Mouse (Mus musculus): Measurements from ENCODE around the gene Hsd17b13. TPM values are rescaled to one million over a fixed set of nuclear protein-coding genes. Genes with fewer than 3 reads are reported as not detected.

Hsd17b13 gene
- polyA plus RNA-seq, 1 experiment from 2014 or later: 110 TPM

DNA sequence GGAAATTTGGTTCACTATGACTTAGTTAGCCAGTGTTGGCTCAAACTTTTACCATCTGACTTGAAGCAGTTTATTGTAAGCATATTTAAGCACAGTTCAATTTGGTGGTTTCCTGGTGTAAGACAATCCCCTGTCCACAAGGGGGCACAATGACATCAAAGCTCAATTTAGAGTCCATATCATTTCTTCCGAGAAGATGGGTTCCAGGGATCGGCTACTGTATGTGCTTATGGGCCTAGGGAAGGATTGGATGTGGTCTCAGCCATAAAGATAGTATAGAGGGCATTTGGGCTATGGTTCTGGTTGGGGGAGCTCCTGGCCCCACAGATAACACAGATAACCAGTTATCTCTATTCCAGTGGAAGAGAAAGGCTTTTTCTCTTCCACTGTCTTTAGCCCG lies 18.0 kb upstream of the Hsd17b13 start:
- WGBS (ENCODE audit: insufficient replicate concordance): 34% methylated on average over 3 of the region's 3 CpGs
- no peak overlapping the region for H3K4me2 ChIP-seq (ENCODE audit: low read depth, low read length)
- peaks cover 4% of the 10 kb centered on the region for H3K4me1 ChIP-seq (ENCODE audit: control insufficient read depth, low read depth, low read length)
- no peak overlapping the region for H3K9ac ChIP-seq (ENCODE audit: low read depth, low read length)
- H3K27me3 ChIP-seq (ENCODE audit: control insufficient read depth, insufficient read depth, low read depth, low read length): no peaks in the 10 kb centered on the region
- no peak overlapping the region for H3K4me3 ChIP-seq (ENCODE audit: low read depth, low read length)
- H3K27ac ChIP-seq (ENCODE audit: low read length): no peak overlapping the region
- H3K9me3 ChIP-seq (replicated peaks; ENCODE audit: control insufficient read depth, low read length): no peaks in the 10 kb centered on the region
- H3K36me3 ChIP-seq (ENCODE audit: control insufficient read depth, insufficient read depth): no peaks in the 10 kb centered on the region
- peak; percentile 52; the same call in 1 of the 2 replicates for ATAC-seq (ENCODE audit: low read depth)

GRCm38 (mm10) chr5:103994669-103995068 lies 17.5 kb upstream of the Hsd17b13 start:
- Histone ChIP-seq H3K9me3 (replicated peaks; ENCODE audit: control insufficient read depth, low read length) (no peaks in the 10 kb centered on the region), H3K27me3 (ENCODE audit: control insufficient read depth, insufficient read depth, low read depth, low read length) (no peaks in the 10 kb centered on the region), H3K4me1 (ENCODE audit: control insufficient read depth, low read depth, low read length) (peaks cover 4% of the 10 kb centered on the region), H3K36me3 (ENCODE audit: control insufficient read depth, insufficient read depth) (no peaks in the 10 kb centered on the region), H3K4me2 (ENCODE audit: low read depth, low read length) (no peak overlapping the region), H3K27ac (ENCODE audit: low read length) (no peak overlapping the region), H3K4me3 (ENCODE audit: low read depth, low read length) (no peak overlapping the region), H3K9ac (ENCODE audit: low read depth, low read length) (no peak overlapping the region)
- ATAC-seq (ENCODE audit: low read depth): peak; percentile 86
- WGBS (ENCODE audit: insufficient replicate concordance): 33% methylated on average over 4 of the region's 4 CpGs

- Histone ChIP-seq H3K27me3 (ENCODE audit: control insufficient read depth, insufficient read depth, low read depth, low read length) (no peaks in the 10 kb centered on the region), H3K4me1 (ENCODE audit: control insufficient read depth, low read depth, low read length) (peaks cover 4% of the 10 kb centered on the region), H3K4me2 (ENCODE audit: low read depth, low read length) (no peak overlapping the region), H3K4me3 (ENCODE audit: low read depth, low read length) (no peak overlapping the region), H3K9ac (ENCODE audit: low read depth, low read length) (no peak overlapping the region), H3K9me3 (replicated peaks; ENCODE audit: control insufficient read depth, low read length) (no peaks in the 10 kb centered on the region), H3K27ac (ENCODE audit: low read length) (no peak overlapping the region), H3K36me3 (ENCODE audit: control insufficient read depth, insufficient read depth) (no peaks in the 10 kb centered on the region)
- WGBS (ENCODE audit: insufficient replicate concordance): 45% methylated on average over 1 of the region's 1 CpGs
- ATAC-seq (ENCODE audit: low read depth): no peak
These were observed 16.4 kb upstream of the Hsd17b13 start for GRCm38 (mm10) chr5:103993601-103994000.

- Histone ChIP-seq H3K4me3 (ENCODE audit: low read depth, low read length) (no peak overlapping the region), H3K4me1 (ENCODE audit: control insufficient read depth, low read depth, low read length) (peaks cover 4% of the 10 kb centered on the region), H3K27me3 (ENCODE audit: control insufficient read depth, insufficient read depth, low read depth, low read length) (no peaks in the 10 kb centered on the region), H3K27ac (ENCODE audit: low read length) (no peak overlapping the region), H3K9me3 (replicated peaks; ENCODE audit: control insufficient read depth, low read length) (no peaks in the 10 kb centered on the region), H3K36me3 (ENCODE audit: control insufficient read depth, insufficient read depth) (no peaks in the 10 kb centered on the region), H3K9ac (ENCODE audit: low read depth, low read length) (no peak overlapping the region), H3K4me2 (ENCODE audit: low read depth, low read length) (no peak overlapping the region)
- ATAC-seq (ENCODE audit: low read depth): no peak
- WGBS (ENCODE audit: insufficient replicate concordance): 73% methylated on average over 9 of the region's 9 CpGs
These were observed 15.6 kb upstream of the Hsd17b13 start for GRCm38 (mm10) chr5:103992831-103993230.

DNA sequence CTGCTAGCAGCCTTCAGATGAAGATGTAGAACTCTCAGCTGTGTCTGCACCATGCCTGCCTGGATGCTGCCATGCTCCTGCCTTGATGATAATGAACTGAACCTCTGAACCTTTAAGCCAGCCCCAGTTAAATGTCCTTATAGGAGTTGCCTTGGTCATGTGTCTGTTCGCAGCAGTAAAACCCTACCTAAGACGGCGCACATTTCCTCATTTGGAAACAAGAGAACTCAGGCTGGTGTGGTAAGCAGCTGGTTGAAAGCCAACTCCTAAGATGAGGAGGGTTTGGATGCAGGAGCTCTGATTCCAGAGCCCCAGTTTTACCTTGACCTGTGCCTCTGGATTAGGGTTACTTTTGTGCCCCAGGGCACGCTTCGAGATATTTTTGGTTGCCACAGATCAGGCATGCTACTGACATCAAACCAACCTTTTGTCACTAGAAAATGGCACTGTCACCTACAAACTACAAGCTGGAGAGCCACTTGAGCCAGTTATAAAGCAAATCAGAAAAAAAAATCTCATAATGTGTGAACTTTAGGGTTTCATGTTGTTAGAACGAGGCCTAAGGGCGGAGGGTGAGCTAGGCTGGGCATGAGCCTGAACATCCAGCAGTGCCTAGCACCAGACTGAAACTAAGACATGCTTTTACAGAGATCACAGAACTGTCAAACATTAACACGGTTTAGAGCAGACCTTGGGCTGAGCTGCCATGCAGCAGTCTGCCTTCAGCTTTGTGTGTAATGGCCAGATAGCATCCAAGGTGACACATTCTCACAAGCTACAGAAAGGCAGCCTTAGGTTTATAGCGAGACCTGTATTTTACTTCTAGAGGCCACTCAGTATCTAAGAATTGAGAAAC lies 3.7 kb upstream of the Hsd17b13 start:
- Histone ChIP-seq H3K27me3 (ENCODE audit: control insufficient read depth, insufficient read depth, low read depth, low read length) (no peaks in the 10 kb centered on the region), H3K9ac (ENCODE audit: low read depth, low read length) (no peak overlapping the region), H3K9me3 (replicated peaks; ENCODE audit: control insufficient read depth, low read length) (no peaks in the 10 kb centered on the region), H3K27ac (ENCODE audit: low read length) (peak overlapping the region; percentile 60), H3K4me3 (ENCODE audit: low read depth, low read length) (no peak overlapping the region), H3K36me3 (ENCODE audit: control insufficient read depth, insufficient read depth) (no peaks in the 10 kb centered on the region), H3K4me1 (ENCODE audit: control insufficient read depth, low read depth, low read length) (no peaks in the 10 kb centered on the region), H3K4me2 (ENCODE audit: low read depth, low read length) (no peak overlapping the region)
- peak; percentile 57 for ATAC-seq (ENCODE audit: low read depth)
- WGBS (ENCODE audit: insufficient replicate concordance): 66% methylated on average over 9 of the region's 9 CpGs

GRCm38 (mm10) chr5:103977907-103978570 lies 829 bp upstream of the Hsd17b13 start:
- Histone ChIP-seq H3K4me1 (ENCODE audit: control insufficient read depth, low read depth, low read length) (no peaks in the 10 kb centered on the region), H3K4me2 (ENCODE audit: low read depth, low read length) (no peak overlapping the region), H3K9me3 (replicated peaks; ENCODE audit: control insufficient read depth, low read length) (no peaks in the 10 kb centered on the region), H3K27me3 (ENCODE audit: control insufficient read depth, insufficient read depth, low read depth, low read length) (no peaks in the 10 kb centered on the region), H3K9ac (ENCODE audit: low read depth, low read length) (no peak overlapping the region), H3K36me3 (ENCODE audit: control insufficient read depth, insufficient read depth) (no peaks in the 10 kb centered on the region), H3K27ac (ENCODE audit: low read length) (0 out of 2 replicates have a peak overlapping the region, but pooled peaks have one; percentile 22), H3K4me3 (ENCODE audit: low read depth, low read length) (no peak overlapping the region)
- ATAC-seq (ENCODE audit: low read depth): no peak
- WGBS (ENCODE audit: insufficient replicate concordance): 51% methylated on average over 7 of the region's 7 CpGs

GRCm38 (mm10) chr5:103975736-103976135 lies 1.5 kb downstream of the Hsd17b13 start:
- H3K9ac ChIP-seq (ENCODE audit: low read depth, low read length): no peak overlapping the region
- no peaks in the 10 kb centered on the region for H3K4me1 ChIP-seq (ENCODE audit: control insufficient read depth, low read depth, low read length)
- H3K27me3 ChIP-seq (ENCODE audit: control insufficient read depth, insufficient read depth, low read depth, low read length): peaks cover 5% of the 10 kb centered on the region; the same call in 1 of the 2 replicates
- WGBS (ENCODE audit: insufficient replicate concordance): 33% methylated on average over 7 of the region's 7 CpGs
- peak overlapping the region; percentile 12; the same call in 1 of the 2 replicates for H3K4me2 ChIP-seq (ENCODE audit: low read depth, low read length)
- H3K9me3 ChIP-seq (replicated peaks; ENCODE audit: control insufficient read depth, low read length): no peaks in the 10 kb centered on the region
- no peak overlapping the region for H3K4me3 ChIP-seq (ENCODE audit: low read depth, low read length)
- no peak overlapping the region for H3K27ac ChIP-seq (ENCODE audit: low read length)
- no peaks in the 10 kb centered on the region for H3K36me3 ChIP-seq (ENCODE audit: control insufficient read depth, insufficient read depth)
- no peak for ATAC-seq (ENCODE audit: low read depth)

GRCm38 (mm10) chr5:103972801-103973200 lies 4.4 kb downstream of the Hsd17b13 start:
- Histone ChIP-seq H3K27ac (ENCODE audit: low read length) (no peak overlapping the region), H3K9ac (ENCODE audit: low read depth, low read length) (no peak overlapping the region), H3K36me3 (ENCODE audit: control insufficient read depth, insufficient read depth) (no peaks in the 10 kb centered on the region), H3K4me3 (ENCODE audit: low read depth, low read length) (no peak overlapping the region; the same call in 1 of the 2 replicates), H3K27me3 (ENCODE audit: control insufficient read depth, insufficient read depth, low read depth, low read length) (peaks cover 5% of the 10 kb centered on the region; the same call in 1 of the 2 replicates), H3K4me1 (ENCODE audit: control insufficient read depth, low read depth, low read length) (no peaks in the 10 kb centered on the region), H3K9me3 (replicated peaks; ENCODE audit: control insufficient read depth, low read length) (no peaks in the 10 kb centered on the region), H3K4me2 (ENCODE audit: low read depth, low read length) (peak overlapping the region; percentile 30; the same call in 1 of the 2 replicates)
- WGBS (ENCODE audit: insufficient replicate concordance): 41% methylated on average over 13 of the region's 13 CpGs
- no peak for ATAC-seq (ENCODE audit: low read depth)

DNA sequence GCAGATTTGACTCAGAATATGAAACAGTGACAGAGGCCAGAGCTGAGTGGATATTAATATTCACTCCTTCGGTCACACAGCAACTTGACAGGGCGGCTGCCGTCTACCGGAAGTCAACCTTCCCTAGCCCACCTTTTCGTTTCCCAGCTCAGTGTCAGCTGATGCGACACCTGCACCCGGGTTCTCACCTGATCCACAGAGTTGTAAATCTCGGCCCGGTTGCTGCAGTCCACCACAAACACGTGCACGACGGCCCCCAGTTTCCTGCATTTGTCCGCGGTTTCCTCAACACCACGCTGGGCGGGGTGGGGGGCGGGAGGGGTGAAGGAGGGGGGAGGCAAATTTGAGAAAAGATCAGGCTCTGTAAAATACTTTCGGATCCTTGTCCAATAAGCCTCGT lies 4.8 kb downstream of the Hsd17b13 start:
- H3K9ac ChIP-seq (ENCODE audit: low read depth, low read length): no peak overlapping the region
- ATAC-seq (ENCODE audit: low read depth): no peak

More for the DNA sequence above, 4.8 kb downstream of the Hsd17b13 start:
- H3K27me3 ChIP-seq (ENCODE audit: control insufficient read depth, insufficient read depth, low read depth, low read length): peaks cover 5% of the 10 kb centered on the region; the same call in 1 of the 2 replicates
- no peak overlapping the region for H3K27ac ChIP-seq (ENCODE audit: low read length)
- H3K4me1 ChIP-seq (ENCODE audit: control insufficient read depth, low read depth, low read length): no peaks in the 10 kb centered on the region
- no peaks in the 10 kb centered on the region for H3K9me3 ChIP-seq (replicated peaks; ENCODE audit: control insufficient read depth, low read length)
- H3K4me2 ChIP-seq (ENCODE audit: low read depth, low read length): peak overlapping the region; percentile 30
- 16% methylated on average over 19 of the region's 19 CpGs for WGBS (ENCODE audit: insufficient replicate concordance)
- H3K4me3 ChIP-seq (ENCODE audit: low read depth, low read length): no peak overlapping the region; the same call in 1 of the 2 replicates
- no peaks in the 10 kb centered on the region for H3K36me3 ChIP-seq (ENCODE audit: control insufficient read depth, insufficient read depth)

All from liver, embryonic 16.5 days (tissue).